Mouse (Mus musculus) thymus, postnatal 10 days (tissue): ENCODE measurements around the gene Adgrb2.

ENCODE experiments used
- DNase-seq, 2 experiments: peaks; one replicate each; pipeline ENCODE4 v3.0.0; 2021; ENCODE audit warnings: low spot score in 2 of 2

Adgrb2 gene

GRCm38 (mm10) chr4:130071758-130072157 is 87.1 kb downstream of the Adgrb2 start:
- DNase-seq, result no peak
